Mouse (Mus musculus) liver, postnatal 0 days (tissue): ENCODE data around the gene Styk1. TPM values are rescaled to one million over a fixed set of nuclear protein-coding genes. Genes with fewer than 3 reads are reported as not detected.

ENCODE experiments used
- ATAC-seq: fragments of 200-750 bp; cut with Nextera tagmentation; 2 replicates; pipeline ENCODE4 v1.8.0; 2017; ENCODE audit warnings: mild to moderate bottlenecking, moderate library complexity
- DNase-seq: peaks from one replicate; pipeline ENCODE4 v3.0.0-alpha.2; 2016
- H3K27ac ChIP-seq: fragments of 300-500 bp; sonication (generic); 2 replicates; pipeline ENCODE4 v1.5.1; 2014; ENCODE audit warnings: antibody characterized with exemption, moderate library complexity, mild to moderate bottlenecking, low read depth
- H3K27me3 ChIP-seq: fragments of 300-500 bp; sonication (generic); 2 replicates; pipeline ENCODE4 v1.6.1; 2014; ENCODE audit warnings: low read length, control low read depth, mixed read lengths; ENCODE audit not compliant: insufficient read depth
- H3K36me3 ChIP-seq: fragments of 300-500 bp; sonication (generic); replicated peaks from 2 replicates; pipeline ENCODE4 v1.6.1; 2014; ENCODE audit warnings: mild to moderate bottlenecking, control low read depth, low read length, moderate library complexity, mixed read lengths; ENCODE audit not compliant: insufficient read depth
- H3K4me1 ChIP-seq: fragments of 300-500 bp; sonication (generic); 2 replicates; pipeline ENCODE4 v1.6.1; 2014; ENCODE audit warnings: antibody characterized with exemption, mild to moderate bottlenecking, control low read depth; ENCODE audit not compliant: insufficient read depth
- H3K4me2 ChIP-seq: fragments of 300-500 bp; sonication (generic); 2 replicates; pipeline ENCODE4 v1.6.1; 2014; ENCODE audit warnings: low read depth, mild to moderate bottlenecking, low read length, moderate library complexity, mixed read lengths
- H3K4me3 ChIP-seq: fragments of 300-500 bp; sonication (generic); 2 replicates; pipeline ENCODE4 v1.5.1; 2014; ENCODE audit warnings: low read depth, low read length
- H3K9ac ChIP-seq: fragments of 300-500 bp; sonication (generic); replicated peaks from 2 replicates; pipeline ENCODE4 v1.6.1; 2014; ENCODE audit warnings: mild to moderate bottlenecking, moderate library complexity
- H3K9me3 ChIP-seq: fragments of 300-500 bp; sonication (generic); 2 replicates; pipeline ENCODE4 v1.6.1; 2016; ENCODE audit warnings: mild to moderate bottlenecking, control low read depth, low read length, mixed read lengths
- CTCF ChIP-seq: sonication (generic); IDR thresholded peaks from 2 replicates; pipeline ENCODE4 v1.5.1; 2016; ENCODE audit warnings: antibody characterized with exemption, low read depth
- EP300 ChIP-seq: IDR thresholded peaks from 2 replicates; pipeline ENCODE4 v1.6.1; 2016; ENCODE audit warnings: antibody characterized with exemption, low read depth, mild to moderate bottlenecking
- WGBS: fragments of 180-500 bp; shearing (Covaris S2); extraction: QIAGEN DNeasy Blood & Tissue Kit; methylation state at CpG from one replicate; pipeline ENCODE4 v1.1.7; 2014; ENCODE audit not compliant: insufficient replicate concordance; 5-methylcytosine and 5-hydroxymethylcytosine counted together
- polyA plus RNA-seq: library from polyadenylated mRNA; unstranded; fragments of >200 nt; fragmentation: Nextera tagmentation; extraction: Ambion mirVana; gene quantifications from 2 replicates; pipeline ENCODE4 v1.2.1, GENCODE M21; 2015

Gene Styk1
- polyA plus RNA-seq, 1 experiment from 2014 or later: 0.32 TPM

- Histone ChIP-seq H3K4me2 (no peak overlapping the region), H3K4me3 (no peak overlapping the region), H3K27ac (no peak overlapping the region), H3K27me3 (no peaks in the 10 kb centered on the region), H3K9me3 (no peaks in the 10 kb centered on the region), H3K9ac (no peak overlapping the region), H3K36me3 (no peaks in the 10 kb centered on the region), H3K4me1 (no peaks in the 10 kb centered on the region)
- ATAC-seq: no peak
- DNase-seq: no peak
- 74% methylated on average over 2 of the region's 2 CpGs for WGBS
- TF ChIP-seq CTCF: no peak
- no peak for TF ChIP-seq EP300
These were observed 26.3 kb downstream of the Styk1 start for GRCm38 (mm10) chr6:131327076-131327475.

GRCm38 (mm10) chr6:131321854-131322639, 31.4 kb downstream of the Styk1 start:
- H3K27ac ChIP-seq: no peak overlapping the region
- no peak overlapping the region for H3K4me2 ChIP-seq
- no peaks in the 10 kb centered on the region for H3K9me3 ChIP-seq
- WGBS: 49% methylated on average over 3 of the region's 3 CpGs
- TF ChIP-seq CTCF (no peak), EP300 (no peak)
- DNase-seq: no peak
- no peaks in the 10 kb centered on the region for H3K36me3 ChIP-seq
- H3K9ac ChIP-seq: no peak overlapping the region
- no peaks in the 10 kb centered on the region for H3K27me3 ChIP-seq
- H3K4me3 ChIP-seq: no peak overlapping the region
- ATAC-seq: no peak
- H3K4me1 ChIP-seq: no peaks in the 10 kb centered on the region

GRCm38 (mm10) chr6:131316155-131317101, 37.0 kb downstream of the Styk1 start:
- Histone ChIP-seq H3K9me3 (no peaks in the 10 kb centered on the region), H3K27me3 (no peaks in the 10 kb centered on the region), H3K4me2 (no peak overlapping the region), H3K4me3 (no peak overlapping the region), H3K9ac (no peak overlapping the region), H3K27ac (no peak overlapping the region), H3K36me3 (no peaks in the 10 kb centered on the region), H3K4me1 (peaks cover 5% of the 10 kb centered on the region; the same call in 1 of the 2 replicates)
- no peak for DNase-seq
- 0 out of 2 replicates have a peak, but pooled peaks have one; percentile 31 for ATAC-seq
- WGBS: 66% methylated on average over 7 of the region's 7 CpGs
- TF ChIP-seq CTCF (no peak), EP300 (no peak)

- Histone ChIP-seq H3K36me3 (no peaks in the 10 kb centered on the region), H3K9ac (no peak overlapping the region), H3K4me1 (no peaks in the 10 kb centered on the region), H3K27ac (no peak overlapping the region), H3K4me3 (no peak overlapping the region), H3K27me3 (no peaks in the 10 kb centered on the region), H3K4me2 (no peak overlapping the region), H3K9me3 (no peaks in the 10 kb centered on the region)
- TF ChIP-seq EP300: no peak
- 23% methylated on average over 3 of the region's 3 CpGs for WGBS
- ATAC-seq (no peak), DNase-seq (no peak)
These were observed 45.4 kb downstream of the Styk1 start for GRCm38 (mm10) chr6:131308031-131308430.

- DNase-seq: no peak
- H3K4me1 ChIP-seq: no peaks in the 10 kb centered on the region
- H3K4me3 ChIP-seq: no peak overlapping the region
- no peak overlapping the region for H3K27ac ChIP-seq
- no peak overlapping the region for H3K4me2 ChIP-seq
- H3K9ac ChIP-seq: no peak overlapping the region
- TF ChIP-seq EP300 (no peak), CTCF (no peak)
- no peaks in the 10 kb centered on the region for H3K27me3 ChIP-seq
- H3K36me3 ChIP-seq: no peaks in the 10 kb centered on the region
- no peaks in the 10 kb centered on the region for H3K9me3 ChIP-seq
- no peak for ATAC-seq
- 42% methylated on average over 3 of the region's 3 CpGs for WGBS
These were observed 48.6 kb downstream of the Styk1 start for GRCm38 (mm10) chr6:131304776-131305175.

GRCm38 (mm10) chr6:131298531-131298930, 54.9 kb downstream of the Styk1 start:
- H3K27ac ChIP-seq: no peak overlapping the region
- no peak overlapping the region for H3K4me3 ChIP-seq
- H3K27me3 ChIP-seq: no peaks in the 10 kb centered on the region
- no peak; the same call in 1 of the 2 replicates for TF ChIP-seq EP300
- no peak for TF ChIP-seq CTCF
- no peaks in the 10 kb centered on the region for H3K36me3 ChIP-seq
- ATAC-seq (no peak), DNase-seq (no peak)
- H3K4me2 ChIP-seq: no peak overlapping the region
- no peaks in the 10 kb centered on the region for H3K9me3 ChIP-seq
- peaks cover 6% of the 10 kb centered on the region; the same call in 1 of the 2 replicates for H3K4me1 ChIP-seq
- no peak overlapping the region for H3K9ac ChIP-seq
